10 mouse cellular contexts compared by ENCODE assay signal in genomic region chr12:8402084-8402483, GRCm38 (mm10).
DNase-seq lines count a peak whose midpoint lies in the region; ATAC-seq lines count a peak whose summit lies in the region.
"Had no signal": no experiment of that assay in that cellular context is flagged by ENCODE, and none has a peak within 500 bp of the region (broad histone marks: within the 10 kb centered on the region; RNA-seq: fewer than 3 reads in every experiment).

No protein-coding gene starts in this region.

- no peaks in the 10 kb centered on the region for H3K36me3 ChIP-seq in forebrain, embryonic 11.5 days (ENCODE audit: control insufficient read depth, insufficient read depth, low read length)
- H3K36me3 ChIP-seq in forebrain, embryonic 15.5 days, result no peaks in the 10 kb centered on the region
- H3K36me3 ChIP-seq in lung, embryonic 15.5 days, result no peaks in the 10 kb centered on the region
- no peaks in the 10 kb centered on the region for H3K36me3 ChIP-seq in intestine, embryonic 16.5 days (ENCODE audit: control insufficient read depth, insufficient read depth, low read length)
- no peaks in the 10 kb centered on the region for H3K36me3 ChIP-seq in neural tube, embryonic 12.5 days

- H3K4me3 ChIP-seq in forebrain, embryonic 11.5 days (ENCODE audit: low read depth, low read length), result no peak overlapping the region
- H3K4me3 ChIP-seq in forebrain, embryonic 15.5 days, result no peak overlapping the region
- no peak overlapping the region for H3K4me3 ChIP-seq in lung, embryonic 15.5 days
- no peak overlapping the region for H3K4me3 ChIP-seq in intestine, embryonic 16.5 days (ENCODE audit: low read length)
- H3K4me3 ChIP-seq in neural tube, embryonic 12.5 days, result no peak overlapping the region
- H3K4me3 ChIP-seq: forebrain, embryonic 13.5 days had no signal

- ATAC-seq in forebrain, embryonic 11.5 days (replicated peaks; ENCODE audit: low FRiP score), result 0 out of 2 replicates have a peak, but pooled peaks have one; percentile 33
- ATAC-seq in forebrain, embryonic 15.5 days (replicated peaks), result no peak
- peak; percentile 81 for ATAC-seq in lung, embryonic 15.5 days (ENCODE audit: borderline replicate concordance, extremely low read depth, low FRiP score, low TSS enrichment)
- ATAC-seq in intestine, embryonic 16.5 days, result peak; percentile 81
- ATAC-seq in neural tube, embryonic 12.5 days (ENCODE audit: low FRiP score, low read depth), result 0 out of 2 replicates have a peak, but pooled peaks have one; percentile 37
- no peak for ATAC-seq in CD4-positive, CD25-positive, alpha-beta regulatory T cell, adult 4 months
- ATAC-seq: forebrain, embryonic 13.5 days had no signal

- H3K27ac ChIP-seq in forebrain, embryonic 11.5 days (ENCODE audit: low read depth, low read length), result no peak overlapping the region
- H3K27ac ChIP-seq in forebrain, embryonic 15.5 days (replicated peaks), result no peak overlapping the region
- peak overlapping the region; percentile 54; the same call in 1 of the 2 replicates for H3K27ac ChIP-seq in lung, embryonic 15.5 days
- no peak overlapping the region for H3K27ac ChIP-seq in intestine, embryonic 16.5 days (ENCODE audit: low read length)
- no peak overlapping the region for H3K27ac ChIP-seq in neural tube, embryonic 12.5 days
- H3K27ac ChIP-seq: forebrain, embryonic 13.5 days had no signal

- H3K27me3 ChIP-seq in forebrain, embryonic 11.5 days (ENCODE audit: control insufficient read depth, insufficient read depth, low read length), result no peaks in the 10 kb centered on the region
- H3K27me3 ChIP-seq in forebrain, embryonic 15.5 days, result no peaks in the 10 kb centered on the region
- H3K27me3 ChIP-seq in lung, embryonic 15.5 days, result no peaks in the 10 kb centered on the region
- no peaks in the 10 kb centered on the region for H3K27me3 ChIP-seq in intestine, embryonic 16.5 days (replicated peaks; ENCODE audit: control insufficient read depth, insufficient read depth, low read length)
- H3K27me3 ChIP-seq in neural tube, embryonic 12.5 days (replicated peaks), result no peaks in the 10 kb centered on the region
- H3K27me3 ChIP-seq: forebrain, embryonic 13.5 days had no signal

- DNase-seq in forebrain, embryonic 11.5 days (ENCODE audit: low spot score), result no peak
- DNase-seq in lung, postnatal 36 days, result no peak
- no peak for DNase-seq in gastrocnemius, adult 8-10 months (ENCODE audit: low spot score in 2 of 2)
- DNase-seq: right cerebral cortex, postnatal 14 days had no signal

- no peak overlapping the region for H3K4me2 ChIP-seq in forebrain, embryonic 11.5 days (ENCODE audit: low read depth, low read length, severe bottlenecking)
- H3K4me2 ChIP-seq in forebrain, embryonic 15.5 days (replicated peaks), result no peak overlapping the region
- no peak overlapping the region for H3K4me2 ChIP-seq in lung, embryonic 15.5 days
- H3K4me2 ChIP-seq in intestine, embryonic 16.5 days (ENCODE audit: low read depth, low read length), result no peak overlapping the region
- H3K4me2 ChIP-seq in neural tube, embryonic 12.5 days (replicated peaks), result no peak overlapping the region
- H3K4me2 ChIP-seq: forebrain, embryonic 13.5 days had no signal

- no peaks in the 10 kb centered on the region for H3K9me3 ChIP-seq in forebrain, embryonic 11.5 days (ENCODE audit: control insufficient read depth, low read length)
- H3K9me3 ChIP-seq in forebrain, embryonic 15.5 days, result no peaks in the 10 kb centered on the region
- H3K9me3 ChIP-seq in lung, embryonic 15.5 days, result no peaks in the 10 kb centered on the region
- H3K9me3 ChIP-seq in intestine, embryonic 16.5 days (ENCODE audit: control insufficient read depth, low read length), result no peaks in the 10 kb centered on the region
- H3K9me3 ChIP-seq in neural tube, embryonic 12.5 days, result no peaks in the 10 kb centered on the region
- H3K9me3 ChIP-seq: forebrain, embryonic 13.5 days had no signal

- WGBS in forebrain, embryonic 11.5 days, result 28% methylated on average over 5 of the region's 5 CpGs
- WGBS in forebrain, embryonic 15.5 days, result 35% methylated on average over 5 of the region's 5 CpGs
- WGBS in lung, embryonic 15.5 days, result 22% methylated on average over 5 of the region's 5 CpGs
- WGBS in intestine, embryonic 16.5 days, result 20% methylated on average over 5 of the region's 5 CpGs
- 8% methylated on average over 5 of the region's 5 CpGs for WGBS in neural tube, embryonic 12.5 days

- H3K9ac ChIP-seq in forebrain, embryonic 11.5 days (ENCODE audit: low read length), result no peak overlapping the region
- H3K9ac ChIP-seq in forebrain, embryonic 15.5 days (replicated peaks), result no peak overlapping the region
- H3K9ac ChIP-seq in lung, embryonic 15.5 days, result no peak overlapping the region
- no peak overlapping the region for H3K9ac ChIP-seq in intestine, embryonic 16.5 days (ENCODE audit: low read depth, low read length)
- H3K9ac ChIP-seq in neural tube, embryonic 12.5 days, result no peak overlapping the region
- H3K9ac ChIP-seq: forebrain, embryonic 13.5 days had no signal

- no peaks in the 10 kb centered on the region for H3K4me1 ChIP-seq in forebrain, embryonic 11.5 days (replicated peaks; ENCODE audit: control insufficient read depth, insufficient read depth, low read length)
- H3K4me1 ChIP-seq in forebrain, embryonic 15.5 days, result no peaks in the 10 kb centered on the region
- H3K4me1 ChIP-seq in lung, embryonic 15.5 days, result peaks cover 27% of the 10 kb centered on the region
- peaks cover 5% of the 10 kb centered on the region for H3K4me1 ChIP-seq in intestine, embryonic 16.5 days (ENCODE audit: control insufficient read depth, insufficient read depth, low read length)
- 0 out of 2 replicates have a peak, but pooled peaks cover 3% of the 10 kb centered on the region for H3K4me1 ChIP-seq in neural tube, embryonic 12.5 days
- H3K4me1 ChIP-seq: forebrain, embryonic 13.5 days had no signal

Comparison
In these comparisons a context has a peak if more than half of its experiments do, and no peak if none do; other contexts are left out.
1. ATAC-seq: peak in forebrain, embryonic 11.5 days (single experiment), lung, embryonic 15.5 days (single experiment), intestine, embryonic 16.5 days (single experiment) and neural tube, embryonic 12.5 days (single experiment); none in forebrain, embryonic 15.5 days (single experiment) and CD4-positive, CD25-positive, alpha-beta regulatory T cell, adult 4 months (single experiment).